Mouse (Mus musculus) left cerebral cortex, adult 11 months (tissue): ENCODE results near the gene Foxe1.

ENCODE experiments used
- DNase-seq: peaks from one replicate; pipeline ENCODE4 v3.0.0; 2022; ENCODE audit warnings: low spot score

Gene Foxe1

DNA sequence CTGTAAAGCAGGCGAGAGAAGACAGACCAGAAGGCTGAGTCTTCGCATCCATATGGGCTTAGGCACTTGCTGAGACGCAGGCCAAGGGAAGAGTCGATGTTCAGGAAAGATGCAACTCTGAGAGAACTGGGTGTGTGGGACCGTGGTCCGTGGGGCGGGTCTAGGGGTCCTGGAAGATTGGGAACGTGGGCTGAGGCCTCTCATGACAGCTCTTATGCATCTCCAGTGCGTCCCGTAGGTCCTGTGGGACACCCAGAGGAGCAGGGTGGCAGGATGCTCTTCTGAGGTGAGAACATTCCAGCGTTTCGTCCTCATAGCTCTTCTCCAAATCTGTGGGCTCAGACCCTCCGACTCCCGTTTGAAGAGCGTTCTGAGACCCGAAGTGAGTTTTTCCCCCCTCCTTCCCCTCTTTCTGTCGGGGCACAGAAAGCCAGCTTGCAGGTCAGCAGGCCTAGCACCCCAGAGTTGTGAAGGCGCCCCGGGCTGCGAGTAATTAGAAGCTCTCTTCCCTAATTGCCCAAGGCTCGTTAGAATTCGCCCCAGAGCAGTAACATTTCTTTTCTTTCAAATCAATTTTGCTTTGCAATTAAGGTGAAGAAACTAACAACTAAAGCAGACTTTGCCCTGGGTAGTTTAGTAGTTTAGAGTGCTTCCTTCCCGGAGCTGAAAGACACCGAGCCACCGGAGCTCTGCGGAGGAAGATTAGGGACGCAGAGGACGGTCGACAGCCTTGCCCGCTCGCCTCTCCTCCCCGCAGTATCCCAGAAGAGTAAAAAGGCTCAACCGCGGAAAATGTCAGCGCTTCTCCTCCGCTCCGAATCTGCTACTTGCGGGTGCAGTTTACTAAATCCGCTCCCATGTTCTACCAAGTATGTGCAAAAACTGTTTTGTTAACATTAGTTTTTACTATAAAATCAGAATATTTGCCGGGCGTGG, 4.4 kb downstream of the Foxe1 start:
- DNase-seq = no peak

DNA sequence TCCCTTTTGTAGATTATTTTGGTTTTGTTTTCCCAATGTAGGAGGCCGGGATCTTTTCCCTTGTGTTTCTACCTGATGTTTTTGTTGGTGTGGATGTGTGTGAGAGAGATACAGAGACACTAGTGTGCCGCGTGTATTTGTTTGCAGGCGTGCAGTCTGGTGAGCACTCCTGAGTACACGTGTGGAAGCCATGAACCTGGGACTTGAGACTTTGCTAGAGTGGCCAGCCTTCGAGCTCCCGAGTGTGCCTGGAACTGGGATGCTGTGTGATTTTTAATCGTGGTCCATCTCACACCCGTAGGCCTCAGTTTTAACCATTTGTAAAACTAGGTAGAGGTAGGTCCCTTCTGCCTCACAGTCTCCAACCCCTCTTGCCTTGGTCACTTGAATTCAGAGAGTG, 5.5 kb downstream of the Foxe1 start:
- no peak for DNase-seq

DNA sequence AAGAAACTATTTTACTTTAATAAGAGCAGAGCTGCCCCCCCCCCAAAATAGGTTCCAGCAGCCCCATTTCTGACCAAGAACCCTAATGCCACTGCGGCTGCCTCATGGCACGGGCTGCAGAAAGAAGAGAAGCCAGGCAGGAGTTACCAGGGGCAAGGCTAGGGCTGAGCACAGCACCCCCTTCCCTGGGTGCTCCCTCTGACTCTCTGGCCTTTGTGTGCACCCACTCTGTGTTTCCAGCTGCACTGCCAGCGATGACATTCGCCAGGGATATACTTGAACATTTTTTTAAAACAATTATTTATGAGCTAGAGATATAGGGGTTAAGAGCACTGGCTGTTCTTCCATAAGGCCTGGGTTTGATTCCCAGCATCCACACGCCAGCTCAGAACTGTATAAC, 6.1 kb downstream of the Foxe1 start:
- DNase-seq = no peak

DNA sequence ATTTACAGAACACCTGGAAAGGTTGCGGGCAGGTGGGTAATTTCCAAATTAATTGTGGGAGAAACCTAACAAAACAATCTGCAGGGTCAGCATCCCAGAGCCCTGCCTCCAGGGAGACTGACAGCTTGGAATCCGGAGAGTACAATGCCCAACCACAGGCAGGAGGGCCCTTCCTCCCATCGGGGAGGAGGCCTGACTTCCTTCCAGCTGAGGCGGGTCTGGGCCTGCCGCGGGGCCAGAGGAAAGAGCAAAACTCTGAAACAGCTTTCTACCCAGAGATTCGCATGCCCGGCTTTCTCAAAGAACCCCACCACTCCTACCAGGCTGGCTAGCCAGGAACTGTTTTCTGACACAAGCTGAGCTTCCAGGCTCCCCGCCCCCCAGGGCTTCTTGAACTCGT, 9.6 kb downstream of the Foxe1 start:
- no peak for DNase-seq

DNA sequence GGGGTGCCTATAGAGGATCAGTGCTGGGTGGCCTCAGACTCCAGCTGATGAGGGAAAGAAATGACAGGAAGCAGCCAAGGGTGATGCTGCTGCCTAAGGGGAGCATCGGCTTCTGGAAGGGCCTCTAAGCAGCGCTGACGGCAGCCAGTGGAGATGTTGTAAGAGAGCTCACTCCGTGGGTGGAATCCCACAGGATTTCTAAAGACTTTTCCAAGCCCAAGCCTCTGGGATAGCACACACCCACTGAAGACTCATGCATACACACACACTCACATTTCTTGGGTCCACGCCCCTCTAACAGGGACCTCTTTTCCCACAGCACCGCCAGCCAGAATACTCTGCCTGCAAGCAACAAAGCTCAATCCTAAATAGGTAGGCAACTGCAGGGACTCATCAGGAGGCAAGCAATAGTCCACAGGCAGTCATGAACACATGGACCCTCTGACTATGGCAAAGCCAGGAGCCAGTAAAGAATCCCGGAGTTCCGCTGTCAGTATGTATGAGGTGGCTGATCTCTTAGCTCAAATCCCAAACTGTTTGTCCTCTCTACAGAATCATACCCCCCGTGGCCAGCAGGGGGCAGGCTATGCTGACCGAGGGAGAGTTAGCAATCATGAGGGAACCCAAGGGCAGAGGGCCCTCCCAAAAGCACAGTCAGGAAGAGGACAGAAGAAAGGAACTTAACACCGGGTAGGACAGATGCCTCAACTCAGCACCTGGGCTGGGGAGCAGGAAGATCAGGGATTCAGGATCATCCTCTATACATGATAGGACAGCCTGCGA, 13.1 kb downstream of the Foxe1 start:
- no peak for DNase-seq

DNA sequence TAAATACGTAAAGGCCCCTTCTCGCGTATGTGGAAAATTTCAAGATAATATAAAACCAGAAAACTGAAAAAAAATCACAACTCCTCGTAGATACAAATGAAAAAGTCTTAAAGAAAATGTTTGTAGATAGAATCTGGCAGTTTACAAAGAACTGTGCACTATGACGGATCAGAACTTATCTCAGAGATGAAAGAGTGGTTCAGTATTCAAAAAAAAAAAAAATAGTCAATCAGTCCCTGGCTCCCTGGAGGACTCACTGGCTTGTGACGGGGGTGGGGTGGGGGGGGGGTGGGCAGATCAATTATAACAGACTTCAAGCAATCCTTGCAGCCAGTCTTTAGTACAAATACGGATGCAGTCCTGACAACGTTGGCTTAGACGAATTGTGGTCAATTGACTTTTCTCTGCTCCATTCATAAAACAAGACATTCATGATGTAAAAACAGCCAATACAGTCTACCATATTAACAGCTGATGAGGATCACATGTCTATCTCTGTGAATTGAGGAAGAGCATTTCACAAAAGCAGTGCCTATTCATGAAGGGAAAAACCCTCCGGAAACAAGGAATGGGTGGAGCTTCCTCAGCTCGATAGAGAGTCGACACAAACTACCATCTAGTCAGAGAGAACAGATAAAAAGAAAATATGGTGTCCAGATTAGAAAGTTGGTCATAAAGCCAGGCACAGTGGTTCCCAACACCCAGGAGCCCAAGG, 16.3 kb downstream of the Foxe1 start:
- DNase-seq = no peak

DNA sequence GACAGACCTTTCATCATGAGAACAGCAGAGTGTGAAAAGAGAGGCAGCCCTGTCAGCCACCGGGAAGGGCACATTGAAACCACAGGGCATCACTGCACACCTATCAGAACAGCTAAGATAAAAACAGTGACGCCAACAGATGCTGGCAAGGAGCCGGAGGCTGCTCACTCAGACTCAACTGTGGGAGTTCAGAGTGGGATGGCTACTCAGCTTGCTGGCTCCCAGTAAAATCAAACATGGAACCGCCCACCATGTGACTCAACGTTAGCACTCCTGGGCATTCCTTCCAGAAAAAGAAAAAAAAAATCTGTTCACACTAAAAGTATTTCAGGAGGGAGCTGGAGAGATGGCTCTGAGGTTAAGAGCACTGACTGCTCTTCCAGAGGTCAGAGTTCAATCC, 17.8 kb downstream of the Foxe1 start:
- DNase-seq = peak; percentile 37

DNA sequence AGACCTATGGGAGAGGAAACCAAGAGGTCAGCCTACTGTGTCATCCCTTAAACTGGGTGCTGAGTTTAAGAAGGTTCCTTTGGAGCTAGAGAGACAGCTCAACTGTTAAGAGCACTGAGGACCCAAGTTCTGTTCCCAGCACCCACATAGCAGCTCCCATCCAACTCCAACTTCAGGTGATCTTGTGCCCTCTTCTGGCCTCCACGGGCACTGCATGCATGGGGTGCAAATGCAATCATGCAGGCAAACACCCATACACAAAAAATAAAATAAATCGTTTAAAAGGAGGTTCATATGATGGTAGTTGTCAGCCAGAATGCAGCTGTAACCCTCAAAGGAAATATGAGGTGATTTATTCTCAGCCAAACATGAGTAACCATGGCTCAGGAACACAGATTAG, 21.0 kb downstream of the Foxe1 start:
- DNase-seq = no peak

DNA sequence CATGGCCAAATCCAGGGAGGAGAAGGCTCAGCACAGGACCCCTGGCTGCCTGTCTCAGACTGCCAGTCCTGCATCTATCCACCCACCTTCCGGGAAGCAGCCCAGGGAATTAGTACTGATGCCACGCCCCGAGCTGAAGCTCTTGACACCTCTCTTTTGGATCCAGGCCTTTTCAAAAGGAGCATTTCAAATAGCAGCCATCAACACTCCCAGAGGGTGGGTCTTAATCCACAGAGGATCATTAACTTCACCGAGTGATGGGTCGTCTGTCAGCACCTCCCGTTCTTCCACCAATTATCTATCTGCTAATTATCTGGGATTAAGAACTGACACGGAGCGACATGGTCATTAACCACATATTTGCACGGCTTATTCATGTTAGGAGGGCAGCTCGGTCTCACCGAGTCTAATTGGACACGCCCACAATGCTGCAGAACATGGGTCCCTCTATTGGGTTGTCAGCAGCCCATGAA, 24.1 kb downstream of the Foxe1 start:
- no peak for DNase-seq

DNA sequence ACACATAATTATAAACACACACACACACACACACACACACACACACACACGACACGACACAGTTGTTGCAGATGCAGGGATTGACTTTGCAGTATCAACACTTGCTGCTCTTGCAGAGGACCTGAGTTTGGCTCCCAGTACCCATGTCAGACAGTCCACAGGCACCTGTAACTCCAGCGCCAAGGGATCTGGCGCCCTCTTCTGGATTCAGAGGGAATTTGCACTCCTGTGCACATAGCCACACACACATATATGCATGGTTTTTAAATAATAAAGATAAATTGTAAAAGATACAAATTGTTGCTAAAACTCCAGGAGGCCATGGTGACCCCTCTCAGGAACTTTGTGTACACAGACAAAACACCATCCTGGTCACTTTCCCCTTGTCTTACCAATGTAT, 25.7 kb downstream of the Foxe1 start:
- no peak for DNase-seq

DNA sequence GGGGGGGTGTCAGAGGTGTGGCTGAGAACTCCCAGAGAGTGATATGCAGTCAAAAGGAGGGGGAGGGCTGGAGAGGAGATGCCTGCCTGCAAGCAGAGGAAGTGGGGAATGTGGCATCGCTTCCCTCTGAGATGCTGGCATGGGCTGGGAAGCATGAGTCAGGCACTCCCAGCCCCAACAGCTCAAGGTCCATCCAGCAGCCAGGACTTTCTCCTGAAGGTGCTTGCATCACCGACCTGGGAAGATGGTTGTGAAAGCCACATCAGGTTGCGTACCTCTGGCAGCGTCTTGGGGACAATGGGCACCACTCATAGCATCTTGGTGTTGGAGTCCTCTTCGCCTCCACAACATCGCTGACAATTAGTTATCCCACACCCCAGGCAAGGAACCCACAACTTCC, 27.0 kb downstream of the Foxe1 start:
- no peak for DNase-seq

DNA sequence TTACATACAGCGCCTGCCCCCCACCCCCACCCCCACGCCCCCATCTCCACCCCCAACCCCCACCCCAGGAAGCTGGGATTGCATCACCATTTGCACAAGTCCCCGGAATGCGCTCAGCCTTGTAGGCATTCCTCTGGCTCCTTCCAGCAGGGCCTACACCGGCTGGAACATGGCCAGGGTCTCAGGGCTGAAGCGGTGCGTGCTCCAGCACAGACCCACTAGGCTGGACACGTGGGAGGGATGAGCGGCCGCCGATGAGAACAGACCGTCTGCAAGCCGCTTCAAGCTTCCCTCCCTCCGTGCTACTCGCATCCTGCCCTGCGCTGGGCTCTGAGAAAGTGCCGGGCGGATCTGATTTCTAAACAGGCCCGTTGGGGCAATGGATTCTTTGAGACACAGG, 27.6 kb downstream of the Foxe1 start:
- no peak for DNase-seq

DNA sequence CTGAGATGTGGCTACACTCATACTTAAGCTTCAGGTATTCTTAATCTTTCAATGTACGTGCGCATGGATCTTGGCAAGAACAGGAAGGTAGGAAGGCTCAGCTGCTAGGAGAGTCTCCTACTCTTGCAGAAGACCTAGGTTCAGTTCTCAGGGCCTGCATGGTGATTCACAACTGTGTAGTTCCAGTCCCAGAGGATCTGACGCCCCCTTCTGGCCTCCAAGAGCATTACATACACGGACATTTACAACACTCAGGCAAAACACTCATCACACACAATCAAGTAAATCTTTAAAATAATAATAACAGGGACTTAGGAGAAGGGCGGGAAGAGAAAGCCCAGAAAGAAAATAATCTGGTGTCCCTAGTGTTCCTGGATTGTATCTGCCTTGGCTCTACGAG, 31.0 kb downstream of the Foxe1 start:
- DNase-seq = no peak

DNA sequence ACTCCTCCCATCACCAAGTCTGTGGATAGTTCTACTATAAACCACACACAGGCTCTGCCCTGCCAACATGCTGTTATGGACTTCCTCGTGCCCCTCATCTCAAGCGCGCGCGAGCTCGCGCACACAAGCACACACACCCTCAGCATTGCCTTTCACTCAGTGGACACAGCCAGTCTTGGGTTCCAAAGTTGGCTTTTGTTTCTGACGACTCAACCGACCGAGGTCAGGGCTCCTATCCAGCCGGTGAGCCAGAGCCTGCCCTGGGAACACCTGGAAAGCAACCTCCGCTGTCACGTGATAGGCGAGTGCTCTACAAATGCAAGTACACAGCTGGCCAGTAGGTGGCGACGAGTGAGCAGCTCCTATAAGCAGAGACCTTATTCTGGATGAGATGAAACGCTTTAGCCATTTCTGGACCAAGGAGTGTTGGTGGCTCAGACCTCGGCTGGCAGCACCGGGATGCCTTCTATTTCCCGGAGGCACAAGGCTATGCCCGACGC, 31.5 kb downstream of the Foxe1 start:
- DNase-seq = peak; percentile 75

DNA sequence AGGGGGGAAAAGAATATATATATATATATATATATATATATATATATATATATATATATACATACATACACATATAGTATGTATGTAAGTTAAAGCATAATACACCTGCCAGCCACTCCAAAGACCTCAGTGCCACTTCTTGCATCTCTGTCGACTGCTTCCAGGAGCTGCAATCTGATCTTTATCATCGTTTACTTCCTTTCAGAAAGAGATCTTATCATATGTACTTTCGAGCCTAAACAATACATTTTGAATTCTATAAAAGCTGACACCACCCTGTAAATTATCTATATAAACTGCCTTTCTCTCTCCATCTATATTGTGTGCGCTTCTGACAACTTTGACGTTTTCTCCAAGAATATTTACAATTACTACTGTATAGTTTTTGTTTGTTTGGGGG, 45.1 kb downstream of the Foxe1 start:
- no peak for DNase-seq

DNA sequence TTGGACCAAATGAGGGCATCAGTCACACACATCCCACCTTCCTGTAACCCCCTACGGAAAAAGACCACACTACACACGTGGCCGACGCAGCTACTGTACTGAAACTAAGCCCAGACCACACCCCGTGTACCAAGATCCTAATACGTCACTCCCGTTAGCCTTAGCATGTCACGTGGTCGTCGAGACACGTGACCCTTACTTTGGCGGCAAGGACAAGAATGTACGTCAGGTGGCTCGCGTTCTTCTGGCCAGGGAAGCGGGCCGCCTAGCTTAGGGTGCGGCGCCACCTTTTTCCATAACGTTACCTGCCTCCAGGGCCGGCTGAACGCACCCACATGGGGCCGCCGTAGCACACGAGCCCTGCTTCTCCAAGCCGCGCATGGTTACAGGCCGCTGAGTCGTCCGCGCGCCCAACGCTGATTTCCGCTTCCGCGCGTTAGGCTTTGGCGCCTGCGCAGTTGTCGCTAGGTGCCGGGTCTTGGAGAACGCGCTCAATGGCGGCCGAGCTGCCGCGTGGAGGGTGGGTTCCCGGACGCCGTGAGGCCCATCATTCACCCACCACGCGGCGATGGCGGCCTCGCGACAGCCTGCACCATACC, 45.7 kb downstream of the Foxe1 start, which contains the start of gene Trmo:
Gene Trmo (minus strand): TSS at position 425 of the 599 bp plus-strand sequence.
- peak; percentile 92 for DNase-seq

DNA sequence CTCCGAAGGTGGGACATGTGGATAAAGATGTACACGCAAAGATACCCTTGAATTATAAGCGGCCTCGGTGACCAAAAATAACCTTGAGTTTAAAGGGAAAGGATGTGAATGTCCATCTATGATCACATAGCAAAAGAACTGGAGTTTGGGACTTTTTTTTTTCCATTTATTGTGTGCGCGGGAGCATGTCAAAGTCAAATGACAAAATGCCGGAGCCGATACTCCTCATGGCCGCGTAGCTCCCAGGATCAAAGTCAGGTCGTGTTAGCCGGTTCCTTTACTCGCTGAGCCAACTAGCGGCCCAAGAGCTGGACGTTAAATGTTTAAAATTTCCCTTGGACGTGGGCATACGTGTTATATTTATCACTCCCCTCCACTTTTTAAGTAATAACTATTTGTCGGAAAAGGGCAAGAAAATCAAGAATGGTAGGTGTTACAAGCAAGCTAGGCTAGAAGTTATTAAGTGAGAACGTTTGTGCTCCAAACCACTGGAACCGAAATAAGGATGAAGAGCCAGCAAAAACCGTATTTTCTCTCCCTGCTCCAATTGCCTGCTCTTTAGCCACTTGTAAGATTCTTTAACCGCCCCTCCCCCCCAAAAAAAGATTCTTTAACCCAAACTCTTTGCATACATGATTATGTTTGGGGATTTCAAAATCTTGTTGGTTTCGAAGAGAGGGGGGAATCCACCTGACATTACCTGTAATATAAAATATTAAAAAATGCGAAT, 46.4 kb downstream of the Foxe1 start:
- DNase-seq = no peak

DNA sequence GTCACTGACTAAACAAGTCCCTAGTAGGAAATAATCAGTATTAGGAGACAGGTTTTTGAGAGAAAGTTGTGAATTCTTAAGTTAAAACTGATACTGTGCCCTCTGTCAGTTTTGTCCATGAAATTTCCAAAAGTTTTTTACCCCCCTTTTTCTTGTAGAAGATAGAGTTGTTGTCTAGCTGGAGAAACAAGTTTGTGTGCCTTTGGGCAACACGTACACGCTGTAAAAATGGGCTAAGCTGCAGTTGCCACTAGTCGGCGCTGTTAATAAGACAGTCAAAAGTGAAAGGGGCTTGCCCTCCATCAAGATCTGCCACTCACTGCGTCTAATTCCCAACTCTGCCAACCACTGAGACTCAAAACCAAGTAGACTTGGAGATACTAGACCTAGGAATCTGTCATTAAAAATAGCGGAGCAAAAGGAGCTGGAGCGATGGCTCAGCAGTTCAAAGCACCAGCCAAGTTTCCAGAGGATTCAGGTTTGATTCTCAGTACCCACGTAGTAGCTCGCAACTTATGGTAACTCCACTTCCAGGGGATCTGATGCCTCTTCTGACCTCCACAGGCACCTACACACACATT, 47.1 kb downstream of the Foxe1 start:
- DNase-seq = peak; percentile 57

DNA sequence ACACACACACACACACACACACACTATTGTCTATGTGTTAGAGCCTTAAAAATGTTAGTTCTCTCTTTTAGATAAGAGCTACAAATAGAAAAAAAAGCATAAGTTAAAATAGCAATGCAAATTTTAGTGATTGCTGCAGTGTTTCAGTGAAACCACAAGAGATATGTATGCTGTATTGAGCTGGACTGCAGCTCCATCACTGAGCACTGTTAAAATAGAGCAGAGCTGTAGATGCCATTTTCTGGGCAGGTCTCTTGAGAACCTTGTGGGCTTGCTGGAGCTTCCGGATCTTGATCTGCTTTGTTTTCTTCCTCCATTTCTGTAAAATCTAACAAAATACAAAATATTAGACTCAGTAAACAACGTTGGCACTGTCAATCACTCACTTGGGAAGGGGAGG, 51.0 kb downstream of the Foxe1 start:
- DNase-seq = no peak

DNA sequence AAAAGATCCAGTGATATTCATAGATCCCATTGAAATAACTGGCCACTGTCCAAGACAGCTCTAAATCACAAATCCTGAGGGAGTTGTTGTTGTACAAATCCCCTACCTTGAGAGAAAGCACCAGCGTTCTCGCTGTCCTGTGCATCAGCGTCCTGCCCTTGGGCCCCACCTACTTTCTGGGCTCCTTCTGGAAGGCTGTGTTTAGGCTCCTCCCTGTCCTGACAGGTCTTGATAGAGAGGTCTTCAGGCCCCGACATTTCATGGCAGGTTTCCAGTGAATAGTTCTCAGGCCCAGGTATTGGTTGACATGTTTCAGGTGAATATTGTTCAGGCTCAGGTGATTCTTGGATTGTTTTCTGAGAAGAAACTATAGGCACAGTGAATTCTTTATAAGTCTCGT, 52.3 kb downstream of the Foxe1 start:
- DNase-seq = no peak
